Mouse (Mus musculus): ENCODE results near the gene Phtf2.

GRCm38 (mm10) chr5:20765365-20765920, 116.5 kb downstream of the Phtf2 start:
- TF ChIP-seq CTCF (IDR thresholded peaks at IDR 0.05; ENCODE audit: extremely low read depth, insufficient read depth, insufficient read length, insufficient replicate concordance) (no peak), POLR2A (IDR thresholded peaks at IDR 0.05; ENCODE audit: low read depth, low read length) (no peak)

Measured in spleen, adult 2 months (tissue).